Mouse (Mus musculus) liver, embryonic 14.5 days (tissue): ENCODE results near the gene Cd47. TPM values are rescaled to one million over a fixed set of nuclear protein-coding genes. Genes with fewer than 3 reads are reported as not detected.
A peak's percentile ranks its signal among the peaks of the same experiment; 100 is the strongest.

Source experiments
- ATAC-seq: fragments of 200-750 bp; cut with Nextera tagmentation; 2 replicates; pipeline ENCODE4 v1.8.0; 2017; ENCODE audit warnings: moderate number of reproducible peaks, mild to moderate bottlenecking, moderate library complexity; ENCODE audit not compliant: insufficient read depth
- DNase-seq, 3 experiments: peaks; one replicate each; pipeline ENCODE4 v3.0.0-alpha.2; 2012 to 2013; ENCODE audit warnings: low read depth in 3 of 3, low spot score in 3 of 3
- H3K27ac ChIP-seq: fragments of 300-500 bp; sonication (generic); 2 replicates; pipeline ENCODE4 v1.5.1; 2014; ENCODE audit warnings: moderate library complexity, mild to moderate bottlenecking, control low read depth, inconsistent platforms
- H3K27me3 ChIP-seq: fragments of 300-500 bp; sonication (generic); 2 replicates; pipeline ENCODE4 v1.6.1; 2014; ENCODE audit warnings: mild to moderate bottlenecking, low read length, moderate library complexity; ENCODE audit not compliant: control insufficient read depth, insufficient read depth
- H3K36me3 ChIP-seq: fragments of 300-500 bp; sonication (generic); replicated peaks from 2 replicates; pipeline ENCODE4 v1.6.1; 2014; ENCODE audit warnings: low read depth; ENCODE audit not compliant: control insufficient read depth, insufficient read depth
- H3K4me1 ChIP-seq, 2 experiments: fragments of 200-500 bp in 1 of 2; fragments of 300-500 bp in 1 of 2; sonication (generic) in 1 of 2; replicated peaks; 2 replicates each; pipeline ENCODE4 v1.6.1; 2012 to 2014; ENCODE audit warnings: antibody characterized with exemption in 1 of 2, inconsistent platforms in 1 of 2, low read length in 1 of 2; ENCODE audit not compliant: control insufficient read depth in 2 of 2, insufficient read depth in 2 of 2
- H3K4me2 ChIP-seq: fragments of 300-500 bp; sonication (generic); 2 replicates; pipeline ENCODE4 v1.6.1; 2014; ENCODE audit warnings: low read depth, mild to moderate bottlenecking, control low read depth, moderate library complexity
- H3K4me3 ChIP-seq, 2 experiments: fragments of 200-500 bp in 1 of 2; fragments of 300-500 bp in 1 of 2; sonication (generic) in 1 of 2; 2 replicates each; pipeline ENCODE4 v1.5.1; 2012 to 2014; ENCODE audit warnings: low read depth in 2 of 2, low read length in 2 of 2, mild to moderate bottlenecking in 2 of 2, control low read depth in 1 of 2, inconsistent platforms in 1 of 2, moderate library complexity in 1 of 2; ENCODE audit not compliant: insufficient read depth in 1 of 2
- H3K9ac ChIP-seq: fragments of 300-500 bp; sonication (generic); replicated peaks from 2 replicates; pipeline ENCODE4 v1.6.1; 2014; ENCODE audit warnings: mild to moderate bottlenecking, control low read depth, moderate library complexity
- H3K9me3 ChIP-seq: fragments of 300-500 bp; sonication (generic); 2 replicates; pipeline ENCODE4 v1.6.1; 2016; ENCODE audit warnings: low read length, mixed read lengths; ENCODE audit not compliant: control insufficient read depth
- CTCF ChIP-seq: IDR thresholded peaks from 2 replicates; pipeline ENCODE4 v1.5.1; 2016; ENCODE audit warnings: antibody characterized with exemption, low read depth, control low read depth
- EP300 ChIP-seq: IDR thresholded peaks from 2 replicates; pipeline ENCODE4 v1.6.1; 2016; ENCODE audit warnings: antibody characterized with exemption, low read depth
- WGBS: fragments of 180-500 bp; shearing (Covaris S2); extraction: QIAGEN DNeasy Blood & Tissue Kit; methylation state at CpG from one replicate; pipeline ENCODE4 v1.1.7; 2014; ENCODE audit not compliant: insufficient replicate concordance; 5-methylcytosine and 5-hydroxymethylcytosine counted together
- polyA plus RNA-seq, 2 experiments: library from polyadenylated mRNA; depleted of rRNA in 1 of 2; stranded (reverse) in 1 of 2; unstranded in 1 of 2; fragments of >200 nt; fragmentation: Nextera tagmentation in 1 of 2; extraction: Ambion mirVana in 1 of 2; gene quantifications; 2 replicates each; pipeline versions ENCODE4 v1.2.1 to v1.2.3; 2012 to 2014

Cd47 gene
- polyA plus RNA-seq, 2 experiments = 82.5 to 331 TPM

- ATAC-seq = peak; percentile 27; the same call in 1 of the 2 replicates
- no peak overlapping the region for H3K9ac ChIP-seq
- H3K4me2 ChIP-seq = no peak overlapping the region; the same call in 1 of the 2 replicates
- TF ChIP-seq CTCF (no peak), EP300 (no peak)
- H3K4me3 ChIP-seq = no peak overlapping the region
- H3K4me1 ChIP-seq = peaks cover 27 to 35% of the 10 kb centered on the region in 2 experiments
- WGBS = 53% methylated on average over 9 of the region's 9 CpGs
- peaks cover 74% of the 10 kb centered on the region for H3K36me3 ChIP-seq
- H3K27me3 ChIP-seq = no peaks in the 10 kb centered on the region
- DNase-seq = no peak
- H3K9me3 ChIP-seq = no peaks in the 10 kb centered on the region
- no peak overlapping the region; the same call in 1 of the 2 replicates for H3K27ac ChIP-seq
Observed at GRCm38 (mm10) chr16:49876291-49877030, 76.1 kb downstream of the Cd47 start.

GRCm38 (mm10) chr16:49877243-49877642, 76.9 kb downstream of the Cd47 start:
- Histone ChIP-seq H3K27me3 (no peaks in the 10 kb centered on the region), H3K9me3 (no peaks in the 10 kb centered on the region), H3K4me2 (peak overlapping the region; percentile 20), H3K9ac (no peak overlapping the region), H3K27ac (no peak overlapping the region), H3K36me3 (peaks cover 74% of the 10 kb centered on the region), H3K4me3 (no peak overlapping the region), H3K4me1 (peaks cover 30 to 36% of the 10 kb centered on the region in 2 experiments)
- ATAC-seq (peak; percentile 22; the same call in 1 of the 2 replicates), DNase-seq (no peak)
- TF ChIP-seq CTCF (no peak), EP300 (peak; percentile 55)
- 35% methylated on average over 9 of the region's 9 CpGs for WGBS

GRCm38 (mm10) chr16:49878051-49878450, 77.7 kb downstream of the Cd47 start:
- TF ChIP-seq EP300 (no peak), CTCF (no peak)
- Histone ChIP-seq H3K36me3 (peaks cover 73% of the 10 kb centered on the region), H3K4me1 (peaks cover 30 to 38% of the 10 kb centered on the region in 2 experiments)

GRCm38 (mm10) chr16:49886403-49887066, 86.2 kb downstream of the Cd47 start:
- Histone ChIP-seq H3K9ac (no peak overlapping the region), H3K27ac (no peak overlapping the region), H3K4me1 (peaks cover 6 to 9% of the 10 kb centered on the region in 2 experiments), H3K9me3 (no peaks in the 10 kb centered on the region), H3K27me3 (no peaks in the 10 kb centered on the region), H3K4me3 (no peak overlapping the region), H3K36me3 (peaks cover 89% of the 10 kb centered on the region), H3K4me2 (no peak overlapping the region)
- ATAC-seq (no peak), DNase-seq (no peak)
- TF ChIP-seq CTCF = no peak
- 85% methylated on average over 9 of the region's 9 CpGs for WGBS

More at GRCm38 (mm10) chr16:49878051-49878450, 77.7 kb downstream of the Cd47 start:
- DNase-seq (no peak), ATAC-seq (no peak)
- Histone ChIP-seq H3K27ac (no peak overlapping the region), H3K4me3 (no peak overlapping the region), H3K27me3 (no peaks in the 10 kb centered on the region), H3K9me3 (no peaks in the 10 kb centered on the region), H3K4me2 (no peak overlapping the region), H3K9ac (no peak overlapping the region)
- 84% methylated on average over 2 of the region's 2 CpGs for WGBS

GRCm38 (mm10) chr16:49887290-49887689, 87.0 kb downstream of the Cd47 start:
- H3K4me2 ChIP-seq = no peak overlapping the region
- H3K27me3 ChIP-seq = no peaks in the 10 kb centered on the region
- TF ChIP-seq EP300 (no peak), CTCF (no peak)
- no peak for DNase-seq
- H3K9ac ChIP-seq = no peak overlapping the region
- no peak overlapping the region for H3K27ac ChIP-seq
- 48% methylated on average over 3 of the region's 3 CpGs for WGBS
- H3K4me1 ChIP-seq = peaks cover 3 to 7% of the 10 kb centered on the region in 2 experiments
- no peak overlapping the region for H3K4me3 ChIP-seq
- H3K9me3 ChIP-seq = no peaks in the 10 kb centered on the region
- peak; percentile 4; the same call in 1 of the 2 replicates for ATAC-seq
- peaks cover 89% of the 10 kb centered on the region for H3K36me3 ChIP-seq
